Mouse (Mus musculus) forebrain, embryonic 13.5 days (tissue): ENCODE measurements around the gene Polr3c. TPM values are rescaled to one million over a fixed set of nuclear protein-coding genes. Genes with fewer than 3 reads are reported as not detected.
"Not testable (repeated sequence)": the region's sequence is repeated elsewhere in the genome, so short reads cannot be mapped to it uniquely, and the experiment has no call there.

Source experiments
- ATAC-seq: fragments of 200-750 bp; cut with Nextera tagmentation; 2 replicates; pipeline ENCODE4 v1.8.0; 2017
- H3K27ac ChIP-seq: fragments of 300-500 bp; sonication (generic); 2 replicates; pipeline ENCODE4 v1.5.1; 2015; ENCODE audit warnings: inconsistent platforms, mild to moderate bottlenecking, moderate library complexity
- H3K27me3 ChIP-seq: fragments of 300-500 bp; sonication (generic); 2 replicates; pipeline ENCODE4 v1.6.1; 2015; ENCODE audit warnings: mild to moderate bottlenecking, inconsistent platforms
- H3K36me3 ChIP-seq: fragments of 300-500 bp; sonication (generic); 2 replicates; pipeline ENCODE4 v1.6.1; 2015; ENCODE audit warnings: mild to moderate bottlenecking, inconsistent platforms; ENCODE audit not compliant: poor library complexity, severe bottlenecking
- H3K4me1 ChIP-seq: fragments of 300-500 bp; sonication (generic); 2 replicates; pipeline ENCODE4 v1.6.1; 2015; ENCODE audit warnings: inconsistent platforms
- H3K4me2 ChIP-seq: fragments of 300-500 bp; sonication (generic); 2 replicates; pipeline ENCODE4 v1.6.1; 2015; ENCODE audit warnings: inconsistent platforms, mild to moderate bottlenecking, moderate library complexity
- H3K4me3 ChIP-seq: fragments of 300-500 bp; sonication (generic); 2 replicates; pipeline ENCODE4 v1.5.1; 2015; ENCODE audit warnings: mild to moderate bottlenecking, inconsistent platforms
- H3K9ac ChIP-seq: fragments of 300-500 bp; sonication (generic); 2 replicates; pipeline ENCODE4 v1.6.1; 2015; ENCODE audit warnings: mild to moderate bottlenecking, inconsistent platforms
- H3K9me3 ChIP-seq: fragments of 300-500 bp; sonication (generic); replicated peaks from 2 replicates; pipeline ENCODE4 v1.6.1; 2016; ENCODE audit warnings: inconsistent platforms
- WGBS: fragments of 180-500 bp; shearing (Covaris S2); methylation state at CpG from one replicate; pipeline ENCODE4 v1.1.7; 2015; 5-methylcytosine and 5-hydroxymethylcytosine counted together
- polyA plus RNA-seq: library from polyadenylated mRNA; unstranded; fragments of >200 nt; fragmentation: Nextera tagmentation; extraction: Ambion mirVana; gene quantifications from 2 replicates; pipeline ENCODE4 v1.2.1, GENCODE M21; 2015

Polr3c gene
- 41.1 and 42.0 TPM in 2 replicates for polyA plus RNA-seq

GRCm38 (mm10) chr3:96727343-96727827 is at the start of gene Polr3c, which contains the start of gene Rnf115:
Gene Polr3c, minus strand, starts transcription at chr3:96727628.
Gene Rnf115, plus strand, starts transcription at chr3:96727664.
- Histone ChIP-seq H3K27ac (peak within 1 kb of the TSS; percentile 78), H3K4me2 (peak within 1 kb of the TSS; percentile 73), H3K9ac (peak within 1 kb of the TSS; percentile 87), H3K27me3 (no peaks in the 10 kb centered on the region), H3K4me1 (peaks cover 33% of the 10 kb centered on the region), H3K9me3 (no peaks in the 10 kb centered on the region), H3K4me3 (peak within 1 kb of the TSS; percentile 94), H3K36me3 (peaks cover 18% of the 10 kb centered on the region)
- ATAC-seq = peak; percentile 98
- WGBS = under 1% methylated on average over 52 of the region's 52 CpGs

DNA sequence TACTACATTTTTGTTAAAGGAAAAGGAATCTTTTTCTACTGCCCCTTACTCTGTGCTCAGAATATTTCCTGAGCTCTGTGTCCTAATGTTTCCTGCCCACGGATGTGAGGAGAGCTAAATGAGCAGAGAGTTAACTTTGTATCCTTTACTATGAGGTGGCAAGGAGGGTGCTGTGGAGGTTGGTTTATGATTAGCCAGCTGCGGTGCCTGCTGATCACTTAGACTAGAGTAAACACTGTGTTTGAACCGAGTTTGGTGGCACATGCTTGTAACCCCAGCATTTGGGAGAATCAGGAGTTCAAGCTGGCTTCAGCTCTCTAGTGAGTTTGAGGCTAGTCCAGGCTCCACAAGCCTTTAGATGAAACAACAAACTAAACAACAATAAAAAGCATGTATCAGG is 49.7 kb upstream of the Polr3c start:
- Histone ChIP-seq H3K27ac (no peak overlapping the region), H3K4me1 (no peaks in the 10 kb centered on the region), H3K4me2 (no peak overlapping the region), H3K4me3 (no peak overlapping the region), H3K9ac (no peak overlapping the region), H3K9me3 (no peaks in the 10 kb centered on the region), H3K27me3 (no peaks in the 10 kb centered on the region), H3K36me3 (peaks cover 12% of the 10 kb centered on the region)
- 89% methylated on average over 3 of the region's 3 CpGs for WGBS
- ATAC-seq = no peak

DNA sequence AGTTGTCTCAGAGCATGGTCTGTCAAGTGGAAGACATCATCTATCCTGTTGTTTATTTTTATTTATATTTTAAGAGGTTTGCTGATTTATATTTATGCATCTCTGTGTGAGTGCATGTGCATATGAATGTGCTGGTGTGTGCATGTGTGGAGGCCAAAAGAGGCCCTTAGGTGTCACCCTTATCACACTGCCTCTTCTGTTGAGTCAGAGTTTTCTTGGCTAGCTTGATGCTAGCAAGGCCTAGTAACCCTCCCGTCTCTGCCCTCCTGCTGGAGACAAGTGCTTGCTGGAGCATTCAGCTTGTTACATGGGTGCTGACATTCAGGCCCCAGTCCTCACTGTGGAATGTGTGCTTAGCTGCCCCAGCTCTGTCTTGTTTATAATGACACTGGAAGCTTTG is 45.5 kb upstream of the Polr3c start:
- Histone ChIP-seq H3K4me2 (no peak overlapping the region), H3K27me3 (no peaks in the 10 kb centered on the region), H3K9ac (no peak overlapping the region), H3K36me3 (peaks cover 11% of the 10 kb centered on the region), H3K27ac (no peak overlapping the region), H3K9me3 (no peaks in the 10 kb centered on the region), H3K4me3 (no peak overlapping the region), H3K4me1 (no peaks in the 10 kb centered on the region)
- no peak for ATAC-seq
- 61% methylated on average over 1 of the region's 1 CpGs for WGBS

DNA sequence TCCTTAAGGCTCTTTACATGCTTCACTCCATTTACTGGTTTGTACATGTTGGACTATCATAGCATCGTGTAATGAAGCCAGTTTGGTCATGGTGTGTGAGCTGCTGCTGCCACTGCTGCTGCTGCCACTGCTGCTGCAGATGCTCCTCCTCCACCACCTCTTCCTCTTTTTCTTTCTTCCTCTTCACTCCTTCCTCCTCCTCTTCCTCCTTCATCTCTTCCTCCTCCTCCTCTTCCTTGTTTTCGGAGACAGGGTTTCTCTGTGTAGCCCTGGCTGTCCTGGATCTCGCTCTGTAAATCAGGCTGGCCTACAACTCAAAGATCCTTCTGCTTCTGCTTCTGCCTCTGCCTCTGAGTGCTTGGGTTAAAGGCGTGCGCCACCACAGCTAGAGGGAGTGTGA is 42.5 kb upstream of the Polr3c start:
- no peak for ATAC-seq
- H3K4me3 ChIP-seq = no peak overlapping the region
- no peaks in the 10 kb centered on the region for H3K9me3 ChIP-seq
- H3K4me1 ChIP-seq = no peaks in the 10 kb centered on the region
- no peak overlapping the region for H3K27ac ChIP-seq
- 91% methylated on average over 5 of the region's 5 CpGs for WGBS
- H3K36me3 ChIP-seq = no peaks in the 10 kb centered on the region
- H3K9ac ChIP-seq = no peak overlapping the region
- H3K4me2 ChIP-seq = no peak overlapping the region
- no peaks in the 10 kb centered on the region for H3K27me3 ChIP-seq

DNA sequence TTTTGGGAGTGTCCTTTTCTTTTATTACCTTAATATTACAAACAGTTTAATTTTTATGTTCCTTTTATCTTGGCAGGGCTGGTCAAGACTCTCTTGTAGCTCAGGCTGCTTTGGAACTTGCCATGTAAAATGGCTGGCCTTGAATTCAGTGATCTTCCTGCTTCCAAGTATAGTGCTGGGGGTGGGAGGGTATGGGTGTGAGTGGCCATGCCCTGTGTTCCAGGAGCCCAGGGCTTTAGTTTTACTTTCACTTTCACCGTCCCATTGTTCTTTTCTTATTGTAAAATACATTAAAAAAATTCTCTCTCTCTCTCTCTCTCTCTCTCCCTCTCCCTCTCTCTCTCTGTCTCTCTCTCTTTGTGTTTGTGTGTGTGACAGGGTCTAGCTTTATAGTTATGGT is 37.1 kb upstream of the Polr3c start:
- 91% methylated on average over 1 of the region's 1 CpGs for WGBS
- no peak for ATAC-seq

DNA sequence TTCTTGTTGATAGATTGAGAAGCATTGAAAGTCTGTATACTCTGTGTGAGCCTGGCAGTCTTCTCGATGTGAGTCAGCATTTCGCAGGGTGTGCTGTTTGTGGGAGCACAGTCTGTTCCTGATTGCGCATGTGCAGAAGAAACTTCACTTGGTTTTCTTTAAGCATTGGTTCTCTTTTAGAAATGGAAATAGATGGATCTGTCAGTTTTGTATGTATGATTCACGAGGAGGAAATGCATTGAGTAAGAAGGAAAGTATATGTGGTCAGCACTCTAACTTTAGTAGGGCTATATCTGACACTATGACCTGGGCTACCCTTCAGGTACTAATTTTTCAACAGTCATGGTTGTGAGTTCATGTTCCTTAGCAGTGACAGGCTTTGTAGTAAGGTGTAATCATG is 32.3 kb upstream of the Polr3c start:
- ATAC-seq = no peak
- Histone ChIP-seq H3K4me2 (no peak overlapping the region), H3K36me3 (peaks cover 10% of the 10 kb centered on the region), H3K4me3 (no peak overlapping the region), H3K9ac (no peak overlapping the region), H3K9me3 (no peaks in the 10 kb centered on the region), H3K27ac (no peak overlapping the region), H3K27me3 (no peaks in the 10 kb centered on the region), H3K4me1 (no peaks in the 10 kb centered on the region)
- 93% methylated on average over 4 of the region's 4 CpGs for WGBS

More for the DNA sequence above, 37.1 kb upstream of the Polr3c start:
- Histone ChIP-seq H3K9ac (no peak overlapping the region), H3K27me3 (no peaks in the 10 kb centered on the region), H3K4me1 (no peaks in the 10 kb centered on the region), H3K4me3 (no peak overlapping the region), H3K27ac (no peak overlapping the region), H3K4me2 (no peak overlapping the region), H3K36me3 (0 out of 2 replicates have a peak, but pooled peaks cover 4% of the 10 kb centered on the region), H3K9me3 (no peaks in the 10 kb centered on the region)

DNA sequence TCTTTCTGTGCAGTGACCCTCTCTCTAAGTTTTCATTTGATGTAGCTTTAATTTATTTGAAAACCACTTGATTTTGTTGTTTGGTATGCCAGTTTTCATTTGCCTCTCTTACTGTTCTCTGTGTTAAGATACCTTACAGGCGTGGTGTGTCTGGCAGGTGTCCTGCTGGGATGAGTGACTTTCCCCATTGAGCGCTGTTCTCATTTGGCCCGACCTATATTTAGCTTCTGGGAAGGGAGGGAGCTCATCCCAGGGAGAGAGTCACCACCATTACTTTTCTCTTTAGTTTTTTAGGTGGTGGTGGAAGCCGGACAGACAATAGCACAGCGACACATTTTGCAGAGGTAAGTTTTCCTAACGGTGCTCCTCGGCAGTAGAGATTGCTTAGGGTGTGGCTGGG is 30.3 kb upstream of the Polr3c start:
- Histone ChIP-seq H3K4me3 (no peak overlapping the region), H3K36me3 (peaks cover 10% of the 10 kb centered on the region), H3K27ac (no peak overlapping the region), H3K4me2 (no peak overlapping the region), H3K4me1 (no peaks in the 10 kb centered on the region), H3K9ac (no peak overlapping the region), H3K27me3 (no peaks in the 10 kb centered on the region), H3K9me3 (no peaks in the 10 kb centered on the region)
- 60% methylated on average over 7 of the region's 7 CpGs for WGBS
- ATAC-seq = no peak

DNA sequence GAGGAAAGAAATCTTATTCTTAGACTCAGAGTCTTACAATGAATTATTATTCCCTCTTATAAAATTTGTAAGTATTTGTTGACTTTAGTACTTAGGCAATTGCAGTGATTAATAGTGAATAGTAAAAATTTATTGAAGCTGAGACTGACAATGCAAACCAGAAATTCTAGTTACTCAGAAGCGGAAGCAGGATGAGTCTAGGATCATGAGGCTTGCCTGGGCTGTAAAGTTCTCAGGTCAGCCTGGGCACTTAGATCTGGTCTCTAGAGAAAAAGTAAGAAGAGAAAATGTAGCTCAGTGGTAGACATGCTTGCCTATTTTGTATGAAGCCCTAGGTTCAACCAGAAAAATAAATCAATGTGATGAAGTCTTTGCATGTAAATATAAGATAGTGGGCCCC is 28.5 kb upstream of the Polr3c start:
- no peak overlapping the region for H3K9ac ChIP-seq
- H3K4me2 ChIP-seq = no peak overlapping the region
- no peak for ATAC-seq
- H3K4me1 ChIP-seq = no peaks in the 10 kb centered on the region
- WGBS = 88% methylated on average over 1 of the region's 1 CpGs
- no peaks in the 10 kb centered on the region for H3K9me3 ChIP-seq
- no peak overlapping the region for H3K27ac ChIP-seq
- peaks cover 10% of the 10 kb centered on the region for H3K36me3 ChIP-seq
- no peaks in the 10 kb centered on the region for H3K27me3 ChIP-seq
- H3K4me3 ChIP-seq = no peak overlapping the region

DNA sequence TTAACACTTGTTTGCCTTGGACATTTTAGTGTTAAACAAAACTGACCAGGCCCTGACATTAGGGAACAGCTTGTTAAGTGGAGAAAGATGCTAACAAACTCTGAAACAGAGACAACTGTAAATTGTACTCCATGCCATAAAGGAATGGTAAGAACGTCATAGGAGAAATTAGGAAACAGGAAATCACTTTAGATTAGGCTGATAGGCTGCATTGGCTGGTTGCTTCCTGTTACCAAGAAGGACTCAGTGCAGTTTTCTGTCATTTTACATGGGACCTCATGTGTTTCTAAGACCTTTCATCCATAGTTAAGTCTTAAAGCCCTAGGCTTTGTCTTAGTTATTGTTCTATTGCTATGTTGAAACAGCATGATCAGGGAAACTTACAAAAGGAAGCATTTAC is 19.4 kb upstream of the Polr3c start:
- no peaks in the 10 kb centered on the region; the same call in 1 of the 2 replicates for H3K9me3 ChIP-seq
- 89% methylated on average over 1 of the region's 1 CpGs for WGBS
- H3K36me3 ChIP-seq = no peaks in the 10 kb centered on the region
- no peaks in the 10 kb centered on the region for H3K4me1 ChIP-seq
- H3K27me3 ChIP-seq = no peaks in the 10 kb centered on the region
- H3K9ac ChIP-seq = no peak overlapping the region
- no peak overlapping the region for H3K4me3 ChIP-seq
- no peak overlapping the region for H3K27ac ChIP-seq
- ATAC-seq = no peak
- H3K4me2 ChIP-seq = no peak overlapping the region

- no peak overlapping the region for H3K4me2 ChIP-seq
- H3K4me3 ChIP-seq = no peak overlapping the region
- H3K4me1 ChIP-seq = no peaks in the 10 kb centered on the region
- WGBS = 99% methylated on average over 3 of the region's 3 CpGs
- no peak for ATAC-seq
- H3K36me3 ChIP-seq = no peaks in the 10 kb centered on the region
- no peak overlapping the region for H3K9ac ChIP-seq
- H3K9me3 ChIP-seq = no peaks in the 10 kb centered on the region
- no peaks in the 10 kb centered on the region for H3K27me3 ChIP-seq
- H3K27ac ChIP-seq = no peak overlapping the region
These were observed 16.9 kb upstream of the Polr3c start for GRCm38 (mm10) chr3:96744348-96744747.

DNA sequence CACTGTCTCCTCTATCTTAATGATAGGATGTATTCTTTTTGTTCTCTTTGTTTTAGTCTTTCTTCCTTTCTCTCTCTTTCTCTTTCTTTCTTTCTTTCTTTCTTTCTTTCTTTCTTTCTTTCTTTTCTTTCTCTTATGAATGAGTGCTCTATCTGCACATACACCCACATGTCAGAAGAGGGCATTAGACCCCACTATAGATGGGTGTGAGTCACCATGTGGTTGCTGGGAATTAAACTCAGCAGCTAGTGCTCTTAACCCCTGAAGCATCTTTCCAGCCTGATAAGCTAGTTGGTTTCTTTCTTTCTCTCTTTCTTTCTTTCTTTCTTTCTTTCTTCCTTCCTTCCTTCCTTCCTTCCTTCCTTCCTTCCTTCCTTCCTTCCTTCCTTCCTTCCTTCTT is 12.9 kb upstream of the Polr3c start:
- not testable (repeated sequence) for H3K9ac ChIP-seq, ATAC-seq, H3K27me3 ChIP-seq, H3K4me3 ChIP-seq, H3K9me3 ChIP-seq, H3K36me3 ChIP-seq, H3K27ac ChIP-seq, H3K4me2 ChIP-seq
- H3K4me1 ChIP-seq = peaks cover 10% of the 10 kb centered on the region

- H3K9me3 ChIP-seq = no peaks in the 10 kb centered on the region
- H3K4me2 ChIP-seq = no peak overlapping the region
- H3K4me1 ChIP-seq = peaks cover 10% of the 10 kb centered on the region
- no peak overlapping the region for H3K9ac ChIP-seq
- H3K27ac ChIP-seq = no peak overlapping the region
- no peaks in the 10 kb centered on the region for H3K36me3 ChIP-seq
- no peak for ATAC-seq
- 88% methylated on average over 1 of the region's 1 CpGs for WGBS
- H3K4me3 ChIP-seq = no peak overlapping the region
- no peaks in the 10 kb centered on the region for H3K27me3 ChIP-seq
These were observed 10.6 kb upstream of the Polr3c start for GRCm38 (mm10) chr3:96737995-96738394.

DNA sequence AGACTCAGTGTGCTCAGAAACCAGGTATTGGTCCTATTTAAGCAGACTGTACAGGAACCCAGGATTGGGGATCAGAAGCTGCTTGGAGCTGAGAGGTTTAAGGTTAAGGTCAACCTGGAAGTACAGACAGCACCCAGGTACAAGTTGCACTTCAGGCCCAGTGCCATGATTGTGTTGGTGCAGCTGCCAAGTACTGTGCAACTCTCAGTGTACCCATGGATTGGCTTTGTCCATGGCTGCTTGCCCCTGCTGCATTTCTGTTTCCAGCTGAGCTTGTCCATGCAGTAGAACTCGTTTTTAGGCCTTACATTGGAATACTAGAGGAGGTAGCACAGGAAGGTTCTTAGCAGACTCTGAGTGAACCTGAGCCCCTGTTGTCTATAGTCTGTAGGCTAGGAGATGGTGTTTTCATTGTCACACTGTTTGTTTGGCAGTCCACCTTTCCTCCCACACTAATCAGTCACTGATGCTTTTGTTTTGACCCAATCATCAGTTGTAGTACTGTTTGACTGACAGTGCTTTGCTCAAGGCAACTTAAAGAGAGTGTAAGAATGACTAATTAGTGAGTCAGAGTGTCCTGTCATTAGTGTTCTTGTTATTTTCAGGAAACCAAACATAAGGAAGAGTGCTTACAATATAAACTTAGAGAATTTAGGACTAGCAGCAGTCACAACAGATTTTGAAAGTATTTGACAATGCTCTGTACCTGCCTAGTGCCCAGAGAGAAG is 9.7 kb upstream of the Polr3c start:
- H3K27me3 ChIP-seq = no peaks in the 10 kb centered on the region
- no peaks in the 10 kb centered on the region; the same call in 1 of the 2 replicates for H3K36me3 ChIP-seq
- WGBS = 34% methylated on average over 1 of the region's 1 CpGs
- H3K9ac ChIP-seq = no peak overlapping the region
- no peak overlapping the region for H3K27ac ChIP-seq
- no peaks in the 10 kb centered on the region for H3K9me3 ChIP-seq
- peaks cover 10% of the 10 kb centered on the region for H3K4me1 ChIP-seq
- ATAC-seq = no peak
- H3K4me3 ChIP-seq = no peak overlapping the region
- H3K4me2 ChIP-seq = no peak overlapping the region
